Mouse (Mus musculus): Measurements from ENCODE around the gene Rnf208.

- TF ChIP-seq CTCF (IDR thresholded peaks at IDR 0.05; ENCODE audit: low read depth, low read length) (no peak), GATA2 (IDR thresholded peaks at IDR 0.05; ENCODE audit: borderline replicate concordance, low read depth, low read length) (no peak), GATA1 (IDR thresholded peaks at IDR 0.05; ENCODE audit: borderline replicate concordance, low read length) (no peak), TAL1 (conservative IDR thresholded peaks at IDR 0.05; ENCODE audit: low read depth, low read length) (no peak), POLR2AphosphoS5 (IDR thresholded peaks at IDR 0.05; ENCODE audit: insufficient replicate concordance, low read depth, low read length) (no peak)
Measured at GRCm38 (mm10) chr2:25290816-25291130, 48.7 kb downstream of the Rnf208 start.

Data from G1E (cell line).